Mouse (Mus musculus): ENCODE measurements around the gene Cd164. TPM values are rescaled to one million over a fixed set of nuclear protein-coding genes. Genes with fewer than 3 reads are reported as not detected.

Cd164 gene
- polyA plus RNA-seq, 3 experiments from 2014 or later = 202 to 255 (median 243) TPM

DNA sequence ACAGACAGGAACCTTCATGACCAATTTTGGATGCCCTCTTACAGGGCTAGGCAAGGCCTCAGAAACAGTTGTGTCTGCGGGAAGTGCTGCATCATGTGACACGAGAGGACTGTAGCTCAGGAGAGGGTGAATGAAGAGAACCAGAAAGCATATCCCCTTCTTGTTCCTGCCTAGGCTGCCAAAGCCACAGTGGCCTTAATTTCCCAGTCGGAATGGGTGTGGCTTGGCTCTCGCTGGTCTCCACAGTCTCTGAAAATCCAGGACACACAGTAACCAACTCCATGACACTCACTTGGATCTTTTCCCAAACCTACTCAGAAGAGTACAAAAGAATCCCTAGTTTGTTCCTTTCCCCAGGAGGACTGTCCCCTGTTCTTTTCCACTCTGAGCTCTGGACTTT is 18.3 kb upstream of the Cd164 start:
- no peak for ATAC-seq

DNA sequence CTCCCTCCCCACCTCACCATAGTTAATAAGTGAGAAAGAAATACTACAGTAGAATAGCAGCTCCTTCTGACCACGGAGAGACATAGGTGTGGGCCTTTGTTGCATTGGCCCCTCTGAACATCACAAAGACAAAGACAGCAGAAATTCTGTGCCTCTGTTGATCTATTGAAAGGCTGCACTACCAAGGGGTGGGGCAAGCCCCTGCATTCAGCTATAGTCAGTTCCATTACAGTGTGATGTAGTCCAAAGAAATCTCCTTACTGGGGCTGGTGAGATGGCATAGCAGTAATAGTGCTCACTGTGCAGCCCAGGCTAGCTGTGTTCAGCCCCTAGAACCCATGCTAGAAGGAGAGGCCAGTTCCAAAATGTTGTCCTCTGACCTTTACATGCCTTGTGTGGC is 14.2 kb upstream of the Cd164 start:
- no peak for ATAC-seq

DNA sequence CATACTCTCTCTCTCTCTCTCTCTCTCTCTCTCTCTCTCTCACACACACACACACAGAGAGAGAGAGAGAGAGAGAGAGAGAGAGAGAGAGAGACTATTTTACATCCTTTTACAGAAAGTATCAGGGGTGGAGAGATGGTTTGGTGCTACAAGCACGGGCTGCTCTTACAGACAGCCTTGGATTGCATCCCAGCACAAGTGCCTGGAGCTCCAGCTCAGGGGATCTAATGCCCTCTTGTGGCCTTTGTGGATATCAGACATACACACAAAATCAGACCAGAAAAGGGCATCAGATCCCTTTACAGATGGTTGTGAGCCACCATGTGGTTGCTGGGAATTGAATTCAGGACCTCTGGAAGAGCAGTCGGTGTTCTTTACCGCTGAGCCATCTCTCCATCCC is 13.8 kb upstream of the Cd164 start:
- peak; percentile 81 for ATAC-seq

GRCm38 (mm10) chr10:41509160-41509559 is 10.1 kb upstream of the Cd164 start:
- peak; percentile 54 for ATAC-seq

- no peak for ATAC-seq
Measured at GRCm38 (mm10) chr10:41514301-41514700, 4.9 kb upstream of the Cd164 start.

- no peak for ATAC-seq
Measured at GRCm38 (mm10) chr10:41514921-41515320, 4.3 kb upstream of the Cd164 start.

- peak; percentile 68 for ATAC-seq
Measured at GRCm38 (mm10) chr10:41518508-41518980, 670 bp upstream of the Cd164 start.

DNA sequence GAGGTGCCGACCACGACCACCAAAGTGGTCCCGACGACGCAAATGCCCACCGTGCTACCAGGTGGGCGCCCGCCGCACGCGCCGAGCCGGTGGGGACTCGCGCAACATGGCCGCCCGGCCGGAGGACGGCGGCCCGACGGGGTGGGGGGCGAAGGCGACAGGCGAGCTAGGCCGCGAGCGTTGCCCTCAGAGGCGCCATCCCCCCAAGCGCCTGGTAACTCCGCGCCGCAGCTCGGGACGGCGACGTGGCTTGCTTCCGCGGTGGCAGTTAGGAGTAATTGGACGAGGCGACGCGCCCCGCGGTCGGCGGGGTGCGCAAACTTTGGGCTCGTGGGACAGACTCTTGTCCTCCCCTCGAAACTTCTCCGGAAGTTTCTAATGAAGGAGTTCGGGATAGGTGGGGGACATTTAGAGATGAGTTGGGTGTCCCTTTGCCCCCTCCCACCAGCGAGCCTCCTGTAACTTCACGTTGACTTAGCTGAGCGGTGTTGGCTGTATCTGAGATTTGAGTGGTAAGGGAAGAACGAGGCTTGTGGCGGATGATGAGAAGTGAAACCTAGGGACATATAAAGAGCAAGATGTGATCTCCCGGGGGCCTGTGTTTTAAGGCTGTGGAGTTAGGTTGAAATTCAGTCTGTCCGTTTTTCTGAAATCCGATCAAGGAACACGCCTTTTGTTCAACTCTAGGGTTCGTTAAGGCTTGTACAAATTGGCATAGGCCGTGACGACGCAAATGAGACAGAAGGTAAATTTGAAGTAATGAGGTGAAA is 611 bp downstream of the Cd164 start:
- ATAC-seq = peak; percentile 23

GRCm38 (mm10) chr10:41520410-41520673 is 1.1 kb downstream of the Cd164 start:
- no peak for ATAC-seq

DNA sequence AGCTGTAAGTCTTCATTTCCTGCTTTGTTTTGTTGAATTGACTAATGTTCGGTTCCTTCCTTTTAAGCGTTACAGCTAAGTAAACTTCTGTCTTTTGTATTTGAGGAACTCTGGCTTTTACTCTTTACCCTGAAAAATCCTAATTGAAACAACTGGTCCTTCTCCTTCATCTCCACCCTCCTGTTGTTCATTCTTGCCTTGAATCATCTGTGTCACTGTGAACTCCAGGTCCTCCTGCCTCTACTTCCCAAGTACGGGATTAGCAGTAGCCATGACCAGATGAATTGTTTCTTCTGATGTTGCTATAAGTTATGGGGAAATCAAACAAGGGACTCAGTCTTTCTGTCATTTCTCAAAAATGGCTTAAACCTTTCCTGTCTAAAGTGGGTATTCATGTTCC is 4.2 kb downstream of the Cd164 start:
- ATAC-seq = no peak

DNA sequence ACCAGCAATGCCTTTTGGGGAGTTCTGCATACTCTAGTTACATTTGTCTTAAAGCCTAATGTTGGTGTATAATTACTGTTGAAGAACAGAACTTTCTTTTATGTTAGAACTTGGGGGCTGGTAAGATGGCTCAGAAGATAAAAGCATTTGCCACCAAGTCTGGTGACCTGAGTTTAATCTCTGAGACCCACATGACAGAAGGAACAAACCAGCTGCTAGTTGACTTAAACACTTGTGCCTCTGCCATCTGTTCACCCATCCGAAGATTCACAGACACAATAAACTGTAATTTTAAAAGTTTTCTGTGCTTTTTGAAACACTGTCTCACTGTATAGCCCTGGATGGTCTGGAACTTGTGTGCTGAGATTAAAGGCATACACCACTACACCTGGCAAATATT is 6.5 kb downstream of the Cd164 start:
- no peak for ATAC-seq

DNA sequence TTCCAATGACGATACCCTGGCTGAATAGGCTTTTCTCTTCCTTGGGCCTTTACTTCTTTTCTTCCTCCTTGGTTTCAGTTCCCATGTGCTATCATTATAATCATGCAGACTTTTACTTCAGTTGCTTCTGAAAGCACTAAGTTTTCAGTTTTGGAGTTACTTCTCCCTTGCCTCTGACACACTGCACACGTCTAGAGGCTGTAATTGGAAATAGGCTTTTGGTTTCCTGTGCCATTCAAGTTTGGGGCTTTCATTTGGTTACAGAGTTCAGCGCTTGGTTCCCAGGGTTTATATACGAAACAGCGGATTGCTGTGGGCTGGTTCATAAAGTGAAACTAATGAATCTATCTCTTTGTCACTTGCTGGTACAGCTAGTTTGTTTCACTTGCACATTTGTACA is 10.8 kb downstream of the Cd164 start:
- peak; percentile 86 for ATAC-seq

DNA sequence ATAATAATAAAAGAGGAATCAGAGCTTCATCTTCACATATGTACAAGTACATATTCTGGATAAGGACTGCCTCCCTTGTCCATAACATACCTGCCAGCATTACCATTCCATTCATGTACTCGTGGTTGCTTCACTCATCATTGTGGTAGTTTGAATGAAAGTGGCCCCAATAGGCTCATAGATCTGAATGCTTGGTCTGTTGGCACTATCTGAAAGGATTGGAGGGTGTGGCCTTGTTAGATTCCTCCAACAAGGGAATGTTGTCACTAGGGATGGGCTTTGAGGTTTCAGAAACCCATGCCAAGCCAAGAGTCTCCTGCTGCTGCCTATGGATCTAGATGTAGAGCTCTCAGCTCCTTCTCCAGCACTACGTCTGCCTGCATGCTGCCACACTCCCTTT is 16.8 kb downstream of the Cd164 start:
- no peak for ATAC-seq

GRCm38 (mm10) chr10:41536714-41537113 is 17.5 kb downstream of the Cd164 start:
- peak; percentile 89 for ATAC-seq

- no peak for ATAC-seq
Measured at GRCm38 (mm10) chr10:41537226-41537982, 18.2 kb downstream of the Cd164 start.

DNA sequence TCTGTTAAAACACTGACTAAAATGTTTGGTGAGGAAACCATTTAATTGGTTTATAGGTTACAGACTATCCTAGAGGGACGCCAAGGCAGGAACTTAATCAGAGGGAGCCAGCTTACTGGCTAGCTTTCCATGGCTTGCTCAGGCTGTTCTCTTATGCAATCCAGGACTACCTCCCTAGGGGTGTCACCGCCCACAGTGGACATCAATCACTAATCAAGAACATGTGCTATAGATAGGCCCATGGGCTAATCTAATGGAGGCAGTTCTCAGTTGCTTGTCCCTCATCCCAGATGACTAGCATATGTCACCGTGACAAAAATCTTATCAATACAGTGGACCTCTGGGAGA is 18.7 kb downstream of the Cd164 start:
- no peak for ATAC-seq

GRCm38 (mm10) chr10:41538986-41539385 is 19.8 kb downstream of the Cd164 start:
- ATAC-seq = no peak

DNA sequence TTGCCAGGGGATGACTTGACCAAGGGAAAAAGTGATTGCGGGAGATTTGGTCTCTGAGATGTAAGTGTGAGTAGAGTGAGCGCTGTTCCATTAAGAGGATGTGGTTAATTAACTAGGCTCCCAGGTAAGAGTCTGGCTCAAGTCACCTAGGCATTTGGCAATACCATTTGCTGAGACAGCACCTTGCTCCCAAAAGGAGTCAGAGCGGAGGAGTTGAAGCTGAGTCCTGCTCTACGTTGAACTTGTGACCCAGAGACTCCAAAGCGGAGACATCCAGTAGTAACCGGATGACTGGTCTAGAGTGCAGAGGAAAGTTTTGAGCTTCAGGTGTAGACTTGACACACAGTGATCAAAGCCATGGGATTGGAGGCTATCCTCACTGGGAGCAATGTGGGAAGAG is 22.8 kb downstream of the Cd164 start:
- ATAC-seq = no peak

DNA sequence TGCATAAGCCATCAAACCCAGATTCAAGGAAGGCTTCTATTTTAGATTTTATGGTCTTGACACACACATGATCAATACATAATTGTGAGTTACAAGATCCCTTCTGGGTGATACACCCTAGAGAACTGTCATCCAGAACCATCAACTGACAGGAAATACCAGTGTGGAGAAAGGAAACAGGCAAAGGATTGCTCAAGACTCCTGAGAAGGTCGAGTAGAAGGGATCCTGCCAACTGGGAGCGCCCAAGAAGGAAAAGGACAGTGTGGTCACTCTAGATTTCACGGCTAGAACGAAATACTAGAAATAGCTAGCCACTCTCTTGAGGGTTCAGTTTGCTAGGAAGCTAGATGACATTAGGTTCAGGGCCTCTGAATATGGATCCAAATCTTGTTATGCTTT is 24.2 kb downstream of the Cd164 start:
- ATAC-seq = no peak

- ATAC-seq = no peak
Measured at GRCm38 (mm10) chr10:41543844-41544243, 24.6 kb downstream of the Cd164 start.

GRCm38 (mm10) chr10:41544481-41545190 is 25.4 kb downstream of the Cd164 start:
- peak; percentile 78 for ATAC-seq

DNA sequence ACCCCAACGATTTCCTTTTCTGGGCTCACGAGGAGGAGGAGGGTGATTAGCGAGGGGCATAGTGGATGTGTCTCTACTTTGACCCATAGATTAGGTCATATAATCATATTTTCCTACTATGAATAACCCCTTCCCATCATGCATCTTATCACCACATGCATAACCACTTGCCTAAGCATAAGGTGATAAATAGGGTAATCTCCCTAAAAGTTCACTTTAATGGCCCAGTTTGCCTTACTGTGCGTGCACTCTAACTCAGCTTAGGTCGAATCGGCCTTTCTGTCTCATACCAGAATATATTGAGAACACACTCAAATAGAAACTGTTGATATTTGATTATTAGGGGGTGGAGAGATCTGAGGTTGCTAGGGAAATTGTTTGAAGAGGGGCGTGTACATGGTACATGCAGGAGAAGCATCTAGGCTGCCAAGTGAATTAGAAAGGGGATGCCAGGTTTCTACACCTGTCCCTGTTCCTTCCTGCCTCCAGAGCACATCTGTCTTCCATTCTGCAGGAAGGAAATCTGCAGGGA is 26.1 kb downstream of the Cd164 start:
- peak; percentile 78 for ATAC-seq

DNA sequence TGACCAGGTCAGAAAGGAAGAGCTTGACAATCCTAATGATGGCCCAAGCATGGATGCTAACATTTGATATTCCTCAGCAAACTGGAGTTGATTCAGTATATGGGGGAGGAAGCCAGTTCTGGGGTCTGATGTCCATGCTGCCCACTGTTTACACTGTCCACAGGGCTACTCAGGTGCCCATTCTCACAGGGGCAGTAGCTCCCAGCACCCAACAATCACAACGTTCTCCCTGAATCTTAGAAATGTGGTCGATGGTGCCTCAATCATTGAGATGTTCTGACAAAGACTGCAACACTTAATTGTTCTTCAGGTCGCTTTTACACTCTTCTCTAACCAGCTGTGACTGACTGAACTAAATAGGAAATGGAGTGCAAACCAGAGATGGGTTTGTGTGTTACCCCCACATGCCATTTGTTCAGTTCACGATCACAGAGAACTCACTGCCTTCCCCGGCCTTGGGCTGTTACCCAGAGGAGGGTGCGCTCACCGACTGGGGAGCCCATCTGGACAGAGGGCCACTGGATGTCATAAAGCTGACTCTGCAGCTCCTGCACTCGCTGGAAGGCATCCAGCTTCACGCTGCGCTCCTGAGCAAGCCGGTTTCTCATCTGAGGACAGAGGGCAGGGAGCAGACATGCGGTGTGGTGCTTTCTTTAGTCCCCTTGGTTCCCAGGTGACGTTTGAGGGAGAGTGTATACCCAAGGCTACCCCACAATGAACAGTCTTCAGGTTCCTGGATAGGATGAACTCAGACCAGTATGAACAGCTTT is 27.4 kb downstream of the Cd164 start:
- ATAC-seq = no peak
